Mouse (Mus musculus) erythroblast, embryonic 14.5 days (primary cell): ENCODE measurements around the gene Afmid.

Experiments
- GATA1 ChIP-seq: IDR thresholded peaks from 2 replicates; pipeline ENCODE4 v1.6.1; 2012; ENCODE audit warnings: low read length, inconsistent platforms, mixed read lengths
- TAL1 ChIP-seq: IDR thresholded peaks from 3 replicates; pipeline ENCODE4 v1.6.1; 2012; ENCODE audit warnings: low read length, inconsistent platforms, mixed read lengths

- TF ChIP-seq GATA1, result no peak
- no peak for TF ChIP-seq TAL1
Observed at GRCm38 (mm10) chr11:117828149-117828887, 2.6 kb downstream of the Afmid start.
